10 mouse cellular contexts compared by ENCODE assay signal in genomic region chr11:117425927-117426326, GRCm38 (mm10). TPM values are rescaled to one million over a fixed set of nuclear protein-coding genes. Genes with fewer than 3 reads are reported as not detected.
DNase-seq lines count a peak whose midpoint lies in the region; ATAC-seq and TF ChIP-seq lines count a peak whose summit lies in the region.
"Had no signal": no experiment of that assay in that cellular context is flagged by ENCODE, and none has a peak within 500 bp of the region (broad histone marks: within the 10 kb centered on the region; RNA-seq: fewer than 3 reads in every experiment).

No protein-coding gene starts in this region.

- DNase-seq in heart, adult 18-20 months, result peak; percentile 73 to 85
- DNase-seq in heart, embryonic 10.5 days (ENCODE audit: low spot score), result no peak
- peak; percentile 15 for DNase-seq in thymus, postnatal 14 days
- no peak for DNase-seq in thymus, adult 18-20 months
- DNase-seq in hindbrain, postnatal 0 days (ENCODE audit: low spot score), result peak; percentile 56
- DNase-seq in frontal cortex, adult 2 months (ENCODE audit: extremely low spot score in 1 of 2, low spot score in 1 of 2), result no peak
- DNase-seq in cerebellum, adult 8-10 months, result no peak
- DNase-seq in layer of hippocampus, adult 11-12 months (ENCODE audit: low spot score), result no peak
- DNase-seq: kidney, postnatal 36 days had no signal

- no peak for TF ChIP-seq CTCF in hindbrain, postnatal 0 days (IDR thresholded peaks at IDR 0.05; ENCODE audit: low read depth)

- H3K27ac ChIP-seq in heart, embryonic 10.5 days, result no peak overlapping the region
- H3K27ac ChIP-seq in hindbrain, postnatal 0 days, result no peak overlapping the region
- H3K27ac ChIP-seq: liver, embryonic 14.5 days had no signal

- H3K36me3 ChIP-seq in heart, embryonic 10.5 days, result no peaks in the 10 kb centered on the region
- H3K36me3 ChIP-seq in hindbrain, postnatal 0 days (ENCODE audit: insufficient read depth, low read length), result no peaks in the 10 kb centered on the region

- no peak overlapping the region for H3K9ac ChIP-seq in hindbrain, postnatal 0 days (replicated peaks; ENCODE audit: low read length)
- H3K9ac ChIP-seq: liver, embryonic 14.5 days had no signal

- H3K4me1 ChIP-seq in heart, embryonic 10.5 days, result peaks cover 16% of the 10 kb centered on the region
- no peaks in the 10 kb centered on the region; the same call in 1 of the 2 replicates for H3K4me1 ChIP-seq in hindbrain, postnatal 0 days (ENCODE audit: insufficient read depth, low read length)

- H3K4me2 ChIP-seq in hindbrain, postnatal 0 days (ENCODE audit: low read depth, low read length), result no peak overlapping the region

- H3K4me3 ChIP-seq in heart, embryonic 10.5 days, result no peak overlapping the region
- H3K4me3 ChIP-seq in hindbrain, postnatal 0 days (ENCODE audit: low read length), result no peak overlapping the region

- ATAC-seq in hindbrain, postnatal 0 days, result peak; percentile 61; the same call in 1 of the 2 replicates

- no peaks in the 10 kb centered on the region for H3K9me3 ChIP-seq in heart, embryonic 10.5 days
- H3K9me3 ChIP-seq in hindbrain, postnatal 0 days (ENCODE audit: low read length), result no peaks in the 10 kb centered on the region

- H3K27me3 ChIP-seq in heart, embryonic 10.5 days (ENCODE audit: insufficient read depth, poor library complexity, severe bottlenecking), result peaks cover 68% of the 10 kb centered on the region
- no peaks in the 10 kb centered on the region for H3K27me3 ChIP-seq in hindbrain, postnatal 0 days (ENCODE audit: insufficient read depth, low read length)

- WGBS in heart, embryonic 10.5 days, result 27% methylated on average over 12 of the region's 12 CpGs
- WGBS in hindbrain, postnatal 0 days, result 41% methylated on average over 12 of the region's 12 CpGs

RNA-seq across cellular contexts. Expression of gene Gm11733, which starts 58.2 kb away (rescaled TPM):
- total RNA-seq in heart, adult 18-20 months (2021), result not detected
- not detected in 2 replicates for polyA plus RNA-seq in heart, embryonic 10.5 days (2016; fragmentation: Nextera tagmentation; extraction: Ambion mirVana)
- total RNA-seq in hindbrain, postnatal 0 days (2014; rRNA removed), result 0.10 TPM in 1 of 2 replicates, not detected in the other
- 0.13 TPM in 1 of 2 replicates, not detected in the other for polyA plus RNA-seq in hindbrain, postnatal 0 days (2015; fragmentation: Nextera tagmentation; extraction: Ambion mirVana)
- polyA plus RNA-seq in frontal cortex, adult 2 months (2012; rRNA removed), result 0.25 and 0.34 TPM in 2 replicates
- polyA plus RNA-seq: liver, embryonic 14.5 days had no signal

Comparison
In these comparisons a context has a peak if more than half of its experiments do, and no peak if none do; other contexts are left out.
1. DNase-seq: peak in heart, adult 18-20 months (2 of 2), thymus, postnatal 14 days (single experiment) and hindbrain, postnatal 0 days (single experiment); none in heart, embryonic 10.5 days (single experiment), thymus, adult 18-20 months (0 of 2), frontal cortex, adult 2 months (0 of 2), cerebellum, adult 8-10 months (single experiment) and layer of hippocampus, adult 11-12 months (single experiment).